9 mouse cellular contexts compared by ENCODE assay signal in genomic region chr5:128981607-128982006, GRCm38 (mm10). TPM values are rescaled to one million over a fixed set of nuclear protein-coding genes. Genes with fewer than 3 reads are reported as not detected.
DNase-seq lines count a peak whose midpoint lies in the region; ATAC-seq lines count a peak whose summit lies in the region.
"Had no signal": no experiment of that assay in that cellular context is flagged by ENCODE, and none has a peak within 500 bp of the region (broad histone marks: within the 10 kb centered on the region; RNA-seq: fewer than 3 reads in every experiment).

No protein-coding gene starts in this region.

- 29% methylated on average over 12 of the region's 12 CpGs for WGBS in forebrain, embryonic 11.5 days
- WGBS in hindbrain, embryonic 13.5 days, result 26% methylated on average over 12 of the region's 12 CpGs
- WGBS in midbrain, embryonic 10.5 days, result 32% methylated on average over 12 of the region's 12 CpGs

- no peaks in the 10 kb centered on the region for H3K36me3 ChIP-seq in forebrain, embryonic 11.5 days (ENCODE audit: control insufficient read depth, insufficient read depth, low read length)
- peaks cover 25% of the 10 kb centered on the region for H3K36me3 ChIP-seq in hindbrain, embryonic 13.5 days
- H3K36me3 ChIP-seq in midbrain, embryonic 10.5 days, result peaks cover 21% of the 10 kb centered on the region

- peak; percentile 58; the same call in 1 of the 2 replicates for ATAC-seq in cerebellum, adult (ENCODE audit: insufficient number of reproducible peaks, low FRiP score, low TSS enrichment)
- peak; percentile 61; the same call in 1 of the 2 replicates for ATAC-seq in forebrain, embryonic 11.5 days (replicated peaks; ENCODE audit: low FRiP score)
- ATAC-seq in hindbrain, embryonic 13.5 days (ENCODE audit: low FRiP score), result peak; percentile 75

- no peak overlapping the region for H3K9ac ChIP-seq in forebrain, embryonic 11.5 days (ENCODE audit: low read length)
- no peak overlapping the region; the same call in 1 of the 2 replicates for H3K9ac ChIP-seq in hindbrain, embryonic 13.5 days

- H3K4me1 ChIP-seq in forebrain, embryonic 11.5 days (replicated peaks; ENCODE audit: control insufficient read depth, insufficient read depth, low read length), result no peaks in the 10 kb centered on the region
- no peaks in the 10 kb centered on the region for H3K4me1 ChIP-seq in hindbrain, embryonic 13.5 days (replicated peaks)
- H3K4me1 ChIP-seq in midbrain, embryonic 10.5 days, result peaks cover 2% of the 10 kb centered on the region; the same call in 1 of the 2 replicates

- no peak overlapping the region for H3K4me3 ChIP-seq in forebrain, embryonic 11.5 days (ENCODE audit: low read depth, low read length)
- no peak overlapping the region for H3K4me3 ChIP-seq in hindbrain, embryonic 13.5 days
- no peak overlapping the region for H3K4me3 ChIP-seq in midbrain, embryonic 10.5 days
- H3K4me3 ChIP-seq: megakaryocyte, embryonic 14.5 days had no signal

- no peak overlapping the region for H3K4me2 ChIP-seq in forebrain, embryonic 11.5 days (ENCODE audit: low read depth, low read length, severe bottlenecking)
- H3K4me2 ChIP-seq in hindbrain, embryonic 13.5 days, result no peak overlapping the region

- DNase-seq in heart, adult 18-20 months, result peak; percentile 44 to 82
- DNase-seq in heart, postnatal 25 days (ENCODE audit: low spot score), result no peak
- peak; percentile 86 for DNase-seq in forebrain, embryonic 11.5 days (ENCODE audit: low spot score)
- peak; percentile 39 to 60 for DNase-seq in left cerebral cortex, postnatal 36 days (ENCODE audit: low spot score in 2 of 2)
- DNase-seq in midbrain, embryonic 10.5 days (ENCODE audit: low spot score), result peak; percentile 74
- peak; percentile 36 to 71 for DNase-seq in spleen, postnatal 14 days (ENCODE audit: low spot score in 2 of 2)

- H3K9me3 ChIP-seq in forebrain, embryonic 11.5 days (ENCODE audit: control insufficient read depth, low read length), result no peaks in the 10 kb centered on the region; the same call in 1 of the 2 replicates
- H3K9me3 ChIP-seq in hindbrain, embryonic 13.5 days, result 0 out of 2 replicates have a peak, but pooled peaks cover 3% of the 10 kb centered on the region
- H3K9me3 ChIP-seq in midbrain, embryonic 10.5 days (replicated peaks), result 0 out of 2 replicates have a peak, but pooled peaks cover 4% of the 10 kb centered on the region

- no peaks in the 10 kb centered on the region for H3K27me3 ChIP-seq in forebrain, embryonic 11.5 days (ENCODE audit: control insufficient read depth, insufficient read depth, low read length)
- no peaks in the 10 kb centered on the region for H3K27me3 ChIP-seq in hindbrain, embryonic 13.5 days
- no peaks in the 10 kb centered on the region for H3K27me3 ChIP-seq in midbrain, embryonic 10.5 days (ENCODE audit: low read depth, poor library complexity, severe bottlenecking)
- H3K27me3 ChIP-seq: megakaryocyte, embryonic 14.5 days had no signal

- intact Hi-C loops in heart, postnatal 25 days (cut with DNase I), result no loop called here
- intact Hi-C loops in left cerebral cortex, postnatal 36 days (cut with DNase I), result loop anchor here (5.0 kb wide), 1 partner anchor 459 kb away; no protein-coding TSS in a partner anchor

- H3K27ac ChIP-seq in forebrain, embryonic 11.5 days (ENCODE audit: low read depth, low read length), result no peak overlapping the region
- no peak overlapping the region for H3K27ac ChIP-seq in hindbrain, embryonic 13.5 days
- H3K27ac ChIP-seq in midbrain, embryonic 10.5 days (replicated peaks), result no peak overlapping the region

RNA-seq across cellular contexts. Expression of gene Stx2, which starts 26.8 kb away (rescaled TPM):
- total RNA-seq in heart, adult 18-20 months (2021), result 10 to 100 TPM; 10.5 to 13.4 TPM
- 10 to 100 TPM; 12.6 to 14.2 TPM for total RNA-seq in heart, postnatal 25 days (2021)
- 29.6 and 32.3 TPM in 2 replicates for polyA plus RNA-seq in forebrain, embryonic 11.5 days (2014; fragmentation: Nextera tagmentation; extraction: Ambion mirVana)
- polyA plus RNA-seq in hindbrain, embryonic 13.5 days (2015; fragmentation: Nextera tagmentation; extraction: Ambion mirVana), result 18.0 and 21.1 TPM in 2 replicates
- 10 to 100 TPM; 16.9 to 29.6 TPM for total RNA-seq in left cerebral cortex, postnatal 36 days (2021)
- 26.5 and 26.6 TPM in 2 replicates for polyA plus RNA-seq in midbrain, embryonic 10.5 days (2016; fragmentation: Nextera tagmentation; extraction: Ambion mirVana)

RNA-seq across cellular contexts. Expression of gene Rimbp2, which starts 28.3 kb away (rescaled TPM):
- not detected for total RNA-seq in heart, adult 18-20 months (2021)
- total RNA-seq in heart, postnatal 25 days (2021), result under 1 TPM in 1 of 2 experiments, not detected in 1; 0.20 TPM
- 0.44 and 0.95 TPM in 2 replicates for polyA plus RNA-seq in forebrain, embryonic 11.5 days (2014; fragmentation: Nextera tagmentation; extraction: Ambion mirVana)
- 4.2 and 5.1 TPM in 2 replicates for polyA plus RNA-seq in hindbrain, embryonic 13.5 days (2015; fragmentation: Nextera tagmentation; extraction: Ambion mirVana)
- 100 to 1,000 TPM; 128 to 150 TPM for total RNA-seq in left cerebral cortex, postnatal 36 days (2021)
- polyA plus RNA-seq in midbrain, embryonic 10.5 days (2016; fragmentation: Nextera tagmentation; extraction: Ambion mirVana), result 0.42 and 0.76 TPM in 2 replicates

RNA-seq across cellular contexts. Expression of gene Ran, which starts 38.3 kb away (rescaled TPM):
- total RNA-seq in heart, adult 18-20 months (2021), result 100 to 1,000 TPM in 1 of 2 experiments, 10 to 100 TPM in 1; 99.7 to 125 TPM
- total RNA-seq in heart, postnatal 25 days (2021), result 100 to 1,000 TPM in 1 of 2 experiments, 10 to 100 TPM in 1; 94.6 to 110 TPM
- 917 and 946 TPM in 2 replicates for polyA plus RNA-seq in forebrain, embryonic 11.5 days (2014; fragmentation: Nextera tagmentation; extraction: Ambion mirVana)
- polyA plus RNA-seq in hindbrain, embryonic 13.5 days (2015; fragmentation: Nextera tagmentation; extraction: Ambion mirVana), result 416 and 421 TPM in 2 replicates
- 100 to 1,000 TPM; 144 to 159 TPM for total RNA-seq in left cerebral cortex, postnatal 36 days (2021)
- polyA plus RNA-seq in midbrain, embryonic 10.5 days (2016; fragmentation: Nextera tagmentation; extraction: Ambion mirVana), result 965 and 1,091 TPM in 2 replicates

Comparison
In these comparisons a context has a peak if more than half of its experiments do, and no peak if none do; other contexts are left out.
1. RNA of gene Rimbp2, which starts 28.3 kb away (total RNA-seq): 128 to 150 TPM in left cerebral cortex, postnatal 36 days; 0.20 TPM in heart, postnatal 25 days and not detected in heart, adult 18-20 months; every median in the first group is over 100 times any median in the second.
2. Peak in every context shown above with its lines, with median percentiles within 50 percentile points of each other: ATAC-seq.